In the genomic region with DNA sequence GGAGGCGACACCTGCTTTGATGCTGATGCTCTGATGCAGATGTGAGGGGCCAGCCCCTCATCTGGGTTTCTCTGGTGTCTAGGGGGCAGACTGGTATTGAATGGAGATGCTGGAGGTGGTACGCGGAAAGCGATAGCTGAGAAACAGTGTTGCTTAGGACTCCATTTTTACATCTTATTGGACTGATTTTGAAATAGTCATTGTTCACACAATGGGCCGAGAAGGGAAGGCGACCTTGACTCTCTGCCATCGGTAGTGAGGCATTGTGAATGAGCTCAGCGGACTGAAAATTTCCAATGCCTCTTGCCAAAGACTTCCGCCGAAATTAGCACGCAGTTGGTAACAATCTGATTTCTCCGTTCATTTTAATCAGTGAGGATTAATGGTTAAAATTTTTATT, we compare ENCODE assay signal across 11 mouse cellular contexts.
DNase-seq lines count a peak whose midpoint lies in the region; ATAC-seq lines count a peak whose summit lies in the region.
"Had no signal": no experiment of that assay in that cellular context is flagged by ENCODE, and none has a peak within 500 bp of the region (broad histone marks: within the 10 kb centered on the region; RNA-seq: fewer than 3 reads in every experiment).

No protein-coding gene starts in this region.

- peak; percentile 22 for DNase-seq in gastrocnemius, adult 18-20 months (ENCODE audit: low spot score)
- no peak for DNase-seq in gastrocnemius, postnatal 4 days (ENCODE audit: low spot score in 2 of 2)
- DNase-seq in retina, postnatal 1 day, result peak; percentile 28
- no peak for DNase-seq in retina, embryonic 14.5 days (ENCODE audit: low spot score)
- DNase-seq in hindbrain, embryonic 14.5 days (ENCODE audit: low spot score), result no peak
- no peak for DNase-seq in liver
- DNase-seq in kidney, adult 8-10 months, result no peak
- DNase-seq in spleen, adult 18-20 months, result no peak
- DNase-seq: cerebellum, adult 11 months; kidney, postnatal 10 days had no signal

- peak overlapping the region; percentile 34 for H3K4me2 ChIP-seq in hindbrain, embryonic 14.5 days (replicated peaks)
- H3K4me2 ChIP-seq: heart, embryonic 13.5 days had no signal

- H3K9me3 ChIP-seq in hindbrain, embryonic 14.5 days (ENCODE audit: control insufficient read depth, low read length), result no peaks in the 10 kb centered on the region
- H3K9me3 ChIP-seq: heart, embryonic 13.5 days had no signal

- peak; percentile 55; the same call in 1 of the 2 replicates for ATAC-seq in hindbrain, embryonic 14.5 days (ENCODE audit: low FRiP score)

- WGBS in hindbrain, embryonic 14.5 days, result 37% methylated on average over 12 of the region's 12 CpGs

- 0 out of 2 replicates have a peak overlapping the region, but pooled peaks have one; percentile 22 for H3K27ac ChIP-seq in hindbrain, embryonic 14.5 days
- H3K27ac ChIP-seq: heart, embryonic 13.5 days had no signal

- H3K4me3 ChIP-seq in hindbrain, embryonic 14.5 days (replicated peaks; ENCODE audit: low read length), result 0 out of 2 replicates have a peak overlapping the region, but pooled peaks have one; percentile 10
- H3K4me3 ChIP-seq: heart, embryonic 13.5 days had no signal

- H3K4me1 ChIP-seq in hindbrain, embryonic 14.5 days (replicated peaks; ENCODE audit: control insufficient read depth, insufficient read depth, low read length), result peaks cover 8% of the 10 kb centered on the region; the same call in 1 of the 2 replicates
- H3K4me1 ChIP-seq: heart, embryonic 13.5 days had no signal

- no peaks in the 10 kb centered on the region for H3K36me3 ChIP-seq in hindbrain, embryonic 14.5 days (replicated peaks; ENCODE audit: control insufficient read depth, insufficient read depth)
- H3K36me3 ChIP-seq: heart, embryonic 13.5 days had no signal

- H3K27me3 ChIP-seq in hindbrain, embryonic 14.5 days (ENCODE audit: control insufficient read depth, insufficient read depth, low read length), result no peaks in the 10 kb centered on the region

- peak overlapping the region; percentile 28; the same call in 1 of the 2 replicates for H3K9ac ChIP-seq in hindbrain, embryonic 14.5 days
- H3K9ac ChIP-seq: heart, embryonic 13.5 days had no signal

Comparison
In these comparisons a context has a peak if more than half of its experiments do, and no peak if none do; other contexts are left out.
1. DNase-seq: peak in gastrocnemius, adult 18-20 months (single experiment) and retina, postnatal 1 day (single experiment); none in gastrocnemius, postnatal 4 days (0 of 2), retina, embryonic 14.5 days (single experiment), hindbrain, embryonic 14.5 days (single experiment), liver (single experiment), kidney, adult 8-10 months (0 of 2) and spleen, adult 18-20 months (0 of 2).